Mouse (Mus musculus): ENCODE measurements at regions not wholly inside any gene's neighbourhood (a gene's known extent, or its start where the extent isn't known, plus 50 kb on each side); places are given as distances from the start of the nearest gene placed in this dataset.

- no peak overlapping the region for H3K27ac ChIP-seq (replicated peaks; ENCODE audit: low read depth, low read length)
- DNase-seq (ENCODE audit: low spot score) = no peak
- no peak for ATAC-seq (ENCODE audit: low FRiP score, low read depth)
- whole genome bisulfite sequencing = 34% methylated on average over 8 of the region's 8 CpGs
- no peaks in the 10 kb centered on the region for H3K9me3 ChIP-seq (ENCODE audit: control insufficient read depth, low read length)
- no peaks in the 10 kb centered on the region for H3K4me1 ChIP-seq (ENCODE audit: control insufficient read depth, insufficient read depth, low read length)
- no peaks in the 10 kb centered on the region for H3K36me3 ChIP-seq (ENCODE audit: control insufficient read depth, insufficient read depth, low read length)
- TF ChIP-seq POLR2A (IDR thresholded peaks at IDR 0.05; ENCODE audit: borderline replicate concordance, extremely low read depth, insufficient read depth, insufficient read length) = no peak
- no peak overlapping the region for H3K4me2 ChIP-seq (replicated peaks; ENCODE audit: low read depth, low read length, severe bottlenecking)
- no peaks in the 10 kb centered on the region for H3K27me3 ChIP-seq (ENCODE audit: control insufficient read depth, insufficient read depth, low read length)
- H3K9ac ChIP-seq (ENCODE audit: low read depth, low read length, severe bottlenecking) = no peak overlapping the region
- no peak overlapping the region for H3K4me3 ChIP-seq (replicated peaks; ENCODE audit: low read length)
These were observed 125.2 kb downstream of the En1 start for GRCm38 (mm10) chr1:120727427-120727826.

GRCm38 (mm10) chr1:120732003-120732402 lies 129.8 kb downstream of the En1 start:
- no peak for TF ChIP-seq POLR2A (IDR thresholded peaks at IDR 0.05; ENCODE audit: borderline replicate concordance, extremely low read depth, insufficient read depth, insufficient read length)
- H3K4me1 ChIP-seq (ENCODE audit: control insufficient read depth, insufficient read depth, low read length) = no peaks in the 10 kb centered on the region
- H3K27ac ChIP-seq (replicated peaks; ENCODE audit: low read depth, low read length) = no peak overlapping the region
- no peak for ATAC-seq (ENCODE audit: low FRiP score, low read depth)
- no peak overlapping the region for H3K4me3 ChIP-seq (replicated peaks; ENCODE audit: low read length)
- no peak overlapping the region for H3K9ac ChIP-seq (ENCODE audit: low read depth, low read length, severe bottlenecking)
- no peak for DNase-seq (ENCODE audit: low spot score)
- H3K9me3 ChIP-seq (ENCODE audit: control insufficient read depth, low read length) = no peaks in the 10 kb centered on the region
- H3K4me2 ChIP-seq (replicated peaks; ENCODE audit: low read depth, low read length, severe bottlenecking) = no peak overlapping the region
- H3K27me3 ChIP-seq (ENCODE audit: control insufficient read depth, insufficient read depth, low read length) = no peaks in the 10 kb centered on the region
- 71% methylated on average over 1 of the region's 1 CpGs for WGBS
- H3K36me3 ChIP-seq (ENCODE audit: control insufficient read depth, insufficient read depth, low read length) = no peaks in the 10 kb centered on the region

DNA sequence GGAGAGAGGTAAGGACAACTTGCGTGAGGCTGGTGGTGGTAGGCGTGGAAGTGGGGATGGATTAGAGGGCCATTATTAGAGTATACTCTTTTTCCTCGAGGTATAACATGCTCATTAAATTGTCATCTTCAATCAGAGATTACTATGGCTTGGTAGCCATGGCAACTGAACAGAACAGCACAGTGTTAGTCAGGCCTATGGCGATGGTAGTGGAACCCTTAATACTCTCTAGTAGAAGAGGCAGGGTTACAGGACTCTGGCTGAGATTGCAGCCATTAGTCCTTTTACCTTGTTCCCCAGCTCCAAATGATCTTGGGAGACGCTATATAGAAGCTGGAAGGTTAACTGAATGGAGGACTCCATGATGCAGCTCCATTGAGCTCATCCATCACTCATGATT lies 131.5 kb downstream of the En1 start:
- DNase-seq (ENCODE audit: low spot score) = no peak
- H3K27ac ChIP-seq (replicated peaks; ENCODE audit: low read depth, low read length) = no peak overlapping the region
- no peaks in the 10 kb centered on the region for H3K4me1 ChIP-seq (ENCODE audit: control insufficient read depth, insufficient read depth, low read length)
- H3K4me2 ChIP-seq (replicated peaks; ENCODE audit: low read depth, low read length, severe bottlenecking) = no peak overlapping the region
- H3K9ac ChIP-seq (ENCODE audit: low read depth, low read length, severe bottlenecking) = no peak overlapping the region
- WGBS = 81% methylated on average over 5 of the region's 5 CpGs
- no peak for TF ChIP-seq POLR2A (IDR thresholded peaks at IDR 0.05; ENCODE audit: borderline replicate concordance, extremely low read depth, insufficient read depth, insufficient read length)
- H3K36me3 ChIP-seq (ENCODE audit: control insufficient read depth, insufficient read depth, low read length) = no peaks in the 10 kb centered on the region
- no peak for ATAC-seq (ENCODE audit: low FRiP score, low read depth)
- no peaks in the 10 kb centered on the region for H3K9me3 ChIP-seq (ENCODE audit: control insufficient read depth, low read length)
- H3K27me3 ChIP-seq (ENCODE audit: control insufficient read depth, insufficient read depth, low read length) = no peaks in the 10 kb centered on the region
- no peak overlapping the region for H3K4me3 ChIP-seq (replicated peaks; ENCODE audit: low read length)

- DNase-seq (ENCODE audit: low spot score) (no peak), ATAC-seq (ENCODE audit: low FRiP score, low read depth) (no peak)
- TF ChIP-seq POLR2A (IDR thresholded peaks at IDR 0.05; ENCODE audit: borderline replicate concordance, extremely low read depth, insufficient read depth, insufficient read length) = no peak
- Histone ChIP-seq H3K27ac (replicated peaks; ENCODE audit: low read depth, low read length) (no peak overlapping the region), H3K9ac (ENCODE audit: low read depth, low read length, severe bottlenecking) (no peak overlapping the region), H3K4me1 (ENCODE audit: control insufficient read depth, insufficient read depth, low read length) (no peaks in the 10 kb centered on the region), H3K4me2 (replicated peaks; ENCODE audit: low read depth, low read length, severe bottlenecking) (no peak overlapping the region), H3K9me3 (ENCODE audit: control insufficient read depth, low read length) (no peaks in the 10 kb centered on the region), H3K27me3 (ENCODE audit: control insufficient read depth, insufficient read depth, low read length) (no peaks in the 10 kb centered on the region), H3K4me3 (replicated peaks; ENCODE audit: low read length) (no peak overlapping the region), H3K36me3 (ENCODE audit: control insufficient read depth, insufficient read depth, low read length) (no peaks in the 10 kb centered on the region)
These were observed 132.6 kb downstream of the En1 start for GRCm38 (mm10) chr1:120734846-120735245.

- DNase-seq (ENCODE audit: low spot score) = no peak
- no peak for ATAC-seq (ENCODE audit: low FRiP score, low read depth)
- Histone ChIP-seq H3K4me1 (ENCODE audit: control insufficient read depth, insufficient read depth, low read length) (peaks cover 7% of the 10 kb centered on the region), H3K4me2 (replicated peaks; ENCODE audit: low read depth, low read length, severe bottlenecking) (no peak overlapping the region), H3K36me3 (ENCODE audit: control insufficient read depth, insufficient read depth, low read length) (no peaks in the 10 kb centered on the region), H3K27ac (replicated peaks; ENCODE audit: low read depth, low read length) (no peak overlapping the region), H3K27me3 (ENCODE audit: control insufficient read depth, insufficient read depth, low read length) (no peaks in the 10 kb centered on the region), H3K9ac (ENCODE audit: low read depth, low read length, severe bottlenecking) (no peak overlapping the region), H3K4me3 (replicated peaks; ENCODE audit: low read length) (no peak overlapping the region), H3K9me3 (ENCODE audit: control insufficient read depth, low read length) (no peaks in the 10 kb centered on the region)
- TF ChIP-seq POLR2A (IDR thresholded peaks at IDR 0.05; ENCODE audit: borderline replicate concordance, extremely low read depth, insufficient read depth, insufficient read length) = no peak
- WGBS = 33% methylated on average over 6 of the region's 6 CpGs
These were observed 137.3 kb downstream of the En1 start for GRCm38 (mm10) chr1:120739499-120739898.
